Mouse (Mus musculus): ENCODE data around the gene Foxq1.

The Foxq1 gene

GRCm38 (mm10) chr13:31555834-31556233 is at the start of gene Foxq1:
Foxq1 (plus strand) TSS chr13:31556134.
- DNase-seq, result no peak

GRCm38 (mm10) chr13:31506494-31507167 is 49.3 kb upstream of the Foxq1 start:
- DNase-seq, result no peak

- DNase-seq, result no peak
These were observed 40.7 kb upstream of the Foxq1 start for GRCm38 (mm10) chr13:31515261-31515660.

- peak; percentile 60 for DNase-seq
These were observed 37.5 kb upstream of the Foxq1 start for GRCm38 (mm10) chr13:31518411-31518886.

- DNase-seq, result no peak
These were observed 37.0 kb upstream of the Foxq1 start for GRCm38 (mm10) chr13:31518971-31519370.

GRCm38 (mm10) chr13:31524976-31525375 is 31.0 kb upstream of the Foxq1 start:
- DNase-seq, result no peak

- no peak for DNase-seq
These were observed 24.7 kb upstream of the Foxq1 start for GRCm38 (mm10) chr13:31531186-31531585.

GRCm38 (mm10) chr13:31531651-31532061 is 24.3 kb upstream of the Foxq1 start:
- DNase-seq, result no peak

GRCm38 (mm10) chr13:31534726-31535125 is 21.2 kb upstream of the Foxq1 start:
- DNase-seq, result no peak

GRCm38 (mm10) chr13:31543021-31543420 is 12.9 kb upstream of the Foxq1 start:
- DNase-seq, result peak; percentile 38

- DNase-seq, result no peak
These were observed 9.2 kb upstream of the Foxq1 start for GRCm38 (mm10) chr13:31546784-31547183.

- no peak for DNase-seq
These were observed 8.7 kb upstream of the Foxq1 start for GRCm38 (mm10) chr13:31547204-31547603.

GRCm38 (mm10) chr13:31547610-31548009 is 8.3 kb upstream of the Foxq1 start:
- no peak for DNase-seq

GRCm38 (mm10) chr13:31556964-31557767 is 1.2 kb downstream of the Foxq1 start:
- peak; percentile 14 for DNase-seq

GRCm38 (mm10) chr13:31557768-31558520 is 2.0 kb downstream of the Foxq1 start:
- peak; percentile 79 for DNase-seq

GRCm38 (mm10) chr13:31558521-31559418 is 2.8 kb downstream of the Foxq1 start, which contains the start of gene A530084C06Rik:
A530084C06Rik (minus strand) TSS chr13:31559333.
- DNase-seq, result peak; percentile 22

- peak; percentile 70 for DNase-seq
These were observed 3.6 kb downstream of the Foxq1 start for GRCm38 (mm10) chr13:31559419-31560144.

- DNase-seq, result peak; percentile 17
These were observed 8.5 kb downstream of the Foxq1 start for GRCm38 (mm10) chr13:31564394-31564793.

GRCm38 (mm10) chr13:31567099-31567498 is 11.2 kb downstream of the Foxq1 start:
- no peak for DNase-seq

GRCm38 (mm10) chr13:31567617-31568294 is 11.8 kb downstream of the Foxq1 start:
- DNase-seq, result no peak
